Mouse (Mus musculus): ENCODE measurements around the gene Pld6.

DNA sequence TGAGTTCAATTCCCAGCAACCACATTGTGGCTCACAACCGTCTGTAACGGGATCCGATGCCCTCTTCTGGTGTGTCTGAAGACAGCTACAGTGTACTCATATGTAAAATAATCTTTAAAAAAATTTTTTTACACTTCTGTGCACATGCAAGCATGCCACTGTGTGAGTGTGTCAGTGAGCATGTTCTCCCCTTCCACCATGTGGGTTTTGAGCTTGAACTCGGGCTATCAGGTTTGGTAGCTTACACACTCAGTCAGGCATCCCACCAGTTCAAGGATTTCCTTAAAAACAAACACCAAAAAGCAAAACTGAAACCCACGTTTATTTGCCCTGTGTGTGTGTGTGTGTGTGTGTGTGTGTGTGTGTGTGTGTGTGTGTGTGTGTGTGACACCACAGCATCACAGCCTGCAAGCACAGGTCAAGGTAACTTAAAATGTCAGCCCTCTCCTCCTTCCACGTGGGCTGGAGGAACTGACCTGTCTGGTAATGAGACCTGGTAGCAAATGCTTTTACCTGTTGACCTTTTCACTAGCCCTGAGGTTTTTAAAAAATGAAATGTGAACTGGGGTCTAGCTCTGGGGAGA, 28.1 kb upstream of the Pld6 start:
- TF ChIP-seq E2F4 (IDR thresholded peaks at IDR 0.05; ENCODE audit: borderline replicate concordance, low read depth, low read length) (no peak), CHD2 (IDR thresholded peaks at IDR 0.05; ENCODE audit: low read length) (no peak), POLR2A (IDR thresholded peaks at IDR 0.05; ENCODE audit: control insufficient read depth in 1 of 2, insufficient read depth in 1 of 2, low read depth in 1 of 2, low read length in 2 of 2, poor library complexity in 1 of 2) (no peak), NRF1 (IDR thresholded peaks at IDR 0.05; ENCODE audit: insufficient read depth, low read depth, low read length, poor library complexity, severe bottlenecking) (no peak), RAD21 (IDR thresholded peaks at IDR 0.05; ENCODE audit: low read depth, low read length) (no peak), MAZ (IDR thresholded peaks at IDR 0.05; ENCODE audit: low read depth, low read length) (no peak)
